Mouse (Mus musculus) limb, embryonic 12.5 days (tissue): ENCODE measurements at regions not wholly inside any gene's neighbourhood (a gene's known extent, or its start where the extent isn't known, plus 50 kb on each side); places are given as distances from the start of the nearest gene placed in this dataset.

Experiments
- ATAC-seq: fragments of 200-750 bp; cut with Nextera tagmentation; 2 replicates; pipeline ENCODE4 v1.8.0; 2017; ENCODE audit warnings: low read depth, moderate TSS enrichment; ENCODE audit not compliant: insufficient number of reproducible peaks, insufficient read depth, low FRiP score, low TSS enrichment
- H3K27ac ChIP-seq: fragments of 300-500 bp; sonication (generic); 2 replicates; pipeline ENCODE4 v1.5.1; 2016; ENCODE audit warnings: mild to moderate bottlenecking, moderate library complexity
- H3K27me3 ChIP-seq: fragments of 300-500 bp; sonication (generic); 2 replicates; pipeline ENCODE4 v1.6.1; 2016; ENCODE audit warnings: mild to moderate bottlenecking, moderate library complexity
- H3K36me3 ChIP-seq: fragments of 300-500 bp; sonication (generic); 2 replicates; pipeline ENCODE4 v1.6.1; 2016; ENCODE audit warnings: mild to moderate bottlenecking, moderate library complexity
- H3K4me1 ChIP-seq: fragments of 300-500 bp; sonication (generic); replicated peaks from 2 replicates; pipeline ENCODE4 v1.6.1; 2016
- H3K4me2 ChIP-seq: fragments of 300-500 bp; sonication (generic); 2 replicates; pipeline ENCODE4 v1.6.1; 2016; ENCODE audit warnings: mild to moderate bottlenecking, moderate library complexity
- H3K4me3 ChIP-seq: fragments of 300-500 bp; sonication (generic); replicated peaks from 2 replicates; pipeline ENCODE4 v1.5.1; 2016; ENCODE audit warnings: mild to moderate bottlenecking
- H3K9ac ChIP-seq: fragments of 300-500 bp; sonication (generic); replicated peaks from 2 replicates; pipeline ENCODE4 v1.6.1; 2016; ENCODE audit warnings: mild to moderate bottlenecking, moderate library complexity
- H3K9me3 ChIP-seq: fragments of 300-500 bp; sonication (generic); 2 replicates; pipeline ENCODE4 v1.6.1; 2016; ENCODE audit warnings: mild to moderate bottlenecking, moderate library complexity
- WGBS: fragments of 180-500 bp; shearing (Covaris S2); methylation state at CpG from one replicate; pipeline ENCODE4 v1.1.7; 2016; 5-methylcytosine and 5-hydroxymethylcytosine counted together

GRCm38 (mm10) chr16:72239631-72240030 lies 68.5 kb upstream of the Robo1 start:
- Histone ChIP-seq H3K9me3 (no peaks in the 10 kb centered on the region), H3K27ac (no peak overlapping the region), H3K36me3 (no peaks in the 10 kb centered on the region), H3K9ac (no peak overlapping the region), H3K27me3 (no peaks in the 10 kb centered on the region), H3K4me2 (no peak overlapping the region), H3K4me1 (peaks cover 4% of the 10 kb centered on the region), H3K4me3 (no peak overlapping the region)
- WGBS: 51% methylated on average over 7 of the region's 7 CpGs
- no peak for ATAC-seq

GRCm38 (mm10) chr16:72256388-72256787 lies 51.7 kb upstream of the Robo1 start:
- 50% methylated on average over 3 of the region's 3 CpGs for WGBS
- H3K27ac ChIP-seq: no peak overlapping the region
- no peak overlapping the region for H3K4me2 ChIP-seq
- ATAC-seq: no peak
- no peaks in the 10 kb centered on the region for H3K9me3 ChIP-seq
- no peaks in the 10 kb centered on the region for H3K27me3 ChIP-seq
- H3K36me3 ChIP-seq: no peaks in the 10 kb centered on the region
- no peaks in the 10 kb centered on the region for H3K4me1 ChIP-seq
- no peak overlapping the region for H3K4me3 ChIP-seq
- no peak overlapping the region for H3K9ac ChIP-seq
